Mouse (Mus musculus): ENCODE results near the gene Fhod1. TPM values are rescaled to one million over a fixed set of nuclear protein-coding genes. Genes with fewer than 3 reads are reported as not detected.

The Fhod1 gene
- polyA plus RNA-seq, 1 experiment from 2014 or later, result 0.79 TPM

- no peak for ATAC-seq (ENCODE audit: low FRiP score)
- Histone ChIP-seq H3K36me3 (peaks cover 89% of the 10 kb centered on the region), H3K9me3 (replicated peaks) (no peaks in the 10 kb centered on the region), H3K4me3 (replicated peaks) (no peak overlapping the region), H3K4me1 (no peaks in the 10 kb centered on the region), H3K27me3 (replicated peaks) (no peaks in the 10 kb centered on the region), H3K27ac (replicated peaks) (no peak overlapping the region), H3K9ac (replicated peaks) (no peak overlapping the region), H3K4me2 (no peak overlapping the region)
- 94% methylated on average over 8 of the region's 8 CpGs for WGBS
These were observed 34.8 kb downstream of the Fhod1 start for GRCm38 (mm10) chr8:105312891-105313481.

DNA sequence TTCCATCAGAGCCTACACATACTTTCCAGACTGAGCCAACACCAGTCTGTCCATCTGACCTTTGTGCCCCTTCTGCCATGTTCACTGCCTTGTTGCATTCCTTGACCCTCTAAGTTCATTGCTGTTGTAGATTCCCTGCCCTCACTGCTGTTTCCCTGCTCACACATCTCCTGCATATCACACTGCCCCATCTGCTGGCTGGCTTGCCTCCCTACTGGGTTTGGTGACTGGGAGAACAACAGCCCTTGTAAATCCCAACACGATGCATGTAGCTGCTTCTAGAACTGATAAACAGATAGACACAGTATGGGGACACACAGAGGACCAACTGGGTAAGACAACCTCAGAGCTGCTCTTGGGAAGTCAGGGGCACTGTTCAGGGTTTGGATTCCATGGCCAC lies 36.0 kb downstream of the Fhod1 start:
- Histone ChIP-seq H3K9ac (replicated peaks) (no peak overlapping the region), H3K4me3 (replicated peaks) (no peak overlapping the region), H3K27me3 (replicated peaks) (no peaks in the 10 kb centered on the region), H3K36me3 (peaks cover 91% of the 10 kb centered on the region), H3K4me1 (no peaks in the 10 kb centered on the region), H3K27ac (replicated peaks) (no peak overlapping the region), H3K4me2 (no peak overlapping the region), H3K9me3 (replicated peaks) (no peaks in the 10 kb centered on the region)
- ATAC-seq (ENCODE audit: low FRiP score), result no peak
- WGBS, result 85% methylated on average over 1 of the region's 1 CpGs

- Histone ChIP-seq H3K4me3 (replicated peaks) (no peak overlapping the region), H3K27me3 (replicated peaks) (no peaks in the 10 kb centered on the region), H3K4me1 (peaks cover 12% of the 10 kb centered on the region), H3K9ac (replicated peaks) (no peak overlapping the region), H3K27ac (replicated peaks) (no peak overlapping the region), H3K4me2 (no peak overlapping the region), H3K36me3 (peaks cover 83% of the 10 kb centered on the region), H3K9me3 (replicated peaks) (no peaks in the 10 kb centered on the region)
- 89% methylated on average over 8 of the region's 8 CpGs for WGBS
- no peak for ATAC-seq (ENCODE audit: low FRiP score)
These were observed 37.6 kb downstream of the Fhod1 start for GRCm38 (mm10) chr8:105310118-105310517.

DNA sequence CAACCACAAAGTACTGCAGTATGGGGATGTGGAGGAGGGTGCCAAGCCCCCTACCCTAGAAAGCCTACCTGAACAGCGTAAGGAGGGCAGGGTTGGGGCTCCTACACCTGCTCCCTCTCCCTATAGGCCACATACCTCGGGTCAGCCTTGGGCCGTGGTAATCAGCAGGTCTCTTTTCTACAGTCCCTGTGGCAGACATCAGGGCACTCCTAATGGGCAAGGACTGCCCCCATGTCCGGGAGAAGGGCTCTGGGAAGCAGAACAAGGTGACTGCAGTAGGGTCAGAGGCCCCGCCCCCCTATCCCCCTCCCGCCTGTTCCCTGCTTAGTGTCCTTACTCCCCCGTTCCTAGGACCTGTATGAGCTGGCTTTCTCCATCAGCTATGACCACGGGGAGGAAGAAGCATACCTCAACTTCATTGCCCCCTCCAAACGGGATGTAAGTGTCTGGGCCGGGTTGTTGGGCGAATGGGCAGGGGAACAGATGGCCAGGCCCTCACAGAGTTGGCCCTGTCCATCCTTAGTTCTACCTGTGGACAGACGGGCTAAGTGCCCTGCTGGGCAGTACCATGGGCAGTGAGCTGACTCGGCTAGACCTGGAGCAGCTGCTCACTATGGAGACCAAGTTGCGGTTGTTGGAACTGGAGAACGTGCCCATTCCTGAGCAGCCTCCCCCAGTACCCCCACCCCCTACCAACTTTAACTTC lies 38.5 kb downstream of the Fhod1 start:
- H3K9me3 ChIP-seq (replicated peaks), result no peaks in the 10 kb centered on the region
- peaks cover 77% of the 10 kb centered on the region for H3K36me3 ChIP-seq
- 86% methylated on average over 15 of the region's 15 CpGs for WGBS
- no peak for ATAC-seq (ENCODE audit: low FRiP score)
- no peak overlapping the region for H3K4me2 ChIP-seq
- H3K4me3 ChIP-seq (replicated peaks), result no peak overlapping the region
- H3K4me1 ChIP-seq, result peaks cover 20% of the 10 kb centered on the region
- no peaks in the 10 kb centered on the region for H3K27me3 ChIP-seq (replicated peaks)
- H3K9ac ChIP-seq (replicated peaks), result no peak overlapping the region
- H3K27ac ChIP-seq (replicated peaks), result no peak overlapping the region

DNA sequence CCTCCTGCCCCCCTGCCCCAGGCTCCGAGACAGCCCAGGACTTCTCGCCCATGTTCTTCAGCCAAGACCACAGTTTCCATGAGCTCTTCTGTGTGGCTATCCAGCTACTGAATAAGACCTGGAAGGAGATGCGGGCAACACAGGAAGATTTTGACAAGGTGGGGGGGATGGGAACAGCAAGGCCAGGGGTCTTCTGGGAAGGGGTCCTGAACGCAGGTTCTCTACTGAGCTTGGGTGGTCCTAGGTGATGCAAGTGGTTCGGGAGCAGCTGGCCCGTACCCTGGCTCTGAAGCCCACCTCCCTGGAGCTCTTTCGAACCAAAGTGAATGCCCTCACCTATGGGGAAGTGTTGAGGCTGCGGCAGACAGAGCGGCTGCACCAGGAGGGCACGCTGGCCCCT lies 39.3 kb downstream of the Fhod1 start:
- no peaks in the 10 kb centered on the region for H3K27me3 ChIP-seq (replicated peaks)
- no peak overlapping the region for H3K27ac ChIP-seq (replicated peaks)
- no peak overlapping the region for H3K4me2 ChIP-seq
- no peaks in the 10 kb centered on the region for H3K9me3 ChIP-seq (replicated peaks)
- H3K9ac ChIP-seq (replicated peaks), result no peak overlapping the region
- no peak for ATAC-seq (ENCODE audit: low FRiP score)
- H3K36me3 ChIP-seq, result peaks cover 76% of the 10 kb centered on the region
- no peak overlapping the region for H3K4me3 ChIP-seq (replicated peaks)
- 96% methylated on average over 10 of the region's 10 CpGs for WGBS
- H3K4me1 ChIP-seq, result peaks cover 20% of the 10 kb centered on the region

GRCm38 (mm10) chr8:105307670-105308069 lies 40.1 kb downstream of the Fhod1 start:
- WGBS, result 94% methylated on average over 13 of the region's 13 CpGs
- peaks cover 74% of the 10 kb centered on the region for H3K36me3 ChIP-seq

DNA sequence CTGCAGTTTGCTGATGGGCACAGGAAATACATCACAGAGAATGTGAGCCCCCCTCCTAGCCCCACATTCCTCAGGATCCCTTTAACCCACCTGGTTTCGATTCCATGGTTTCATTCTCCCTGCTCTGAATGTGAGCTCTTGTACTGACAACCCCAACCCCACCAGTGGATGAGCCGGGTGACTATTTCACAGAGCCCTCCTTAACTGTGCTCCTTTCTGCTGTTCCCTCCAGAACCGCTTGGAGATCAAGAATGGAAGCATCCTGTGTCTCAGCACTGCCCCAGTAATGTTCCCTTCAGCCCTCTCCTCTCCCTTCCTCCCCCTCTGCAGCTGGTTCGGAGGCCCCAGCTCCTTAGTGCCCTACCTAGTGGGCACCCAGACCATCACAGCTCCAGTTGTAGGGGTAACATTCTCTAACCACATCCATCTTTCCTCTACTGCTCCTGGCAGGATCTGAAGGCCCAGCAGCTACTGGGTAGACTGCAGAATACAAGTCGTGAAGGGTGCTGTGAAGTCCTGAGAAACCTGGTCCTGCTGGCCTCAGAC lies 41.5 kb downstream of the Fhod1 start:
- Histone ChIP-seq H3K27me3 (replicated peaks) (no peaks in the 10 kb centered on the region), H3K9ac (replicated peaks) (no peak overlapping the region), H3K27ac (replicated peaks) (no peak overlapping the region), H3K4me2 (peak overlapping the region; percentile 50), H3K4me1 (peaks cover 20% of the 10 kb centered on the region), H3K36me3 (peaks cover 74% of the 10 kb centered on the region), H3K9me3 (replicated peaks) (no peaks in the 10 kb centered on the region), H3K4me3 (replicated peaks) (no peak overlapping the region)
- WGBS, result 62% methylated on average over 5 of the region's 5 CpGs
- ATAC-seq (ENCODE audit: low FRiP score), result peak; percentile 14; the same call in 1 of the 2 replicates

More at GRCm38 (mm10) chr8:105307670-105308069, 40.1 kb downstream of the Fhod1 start:
- Histone ChIP-seq H3K27me3 (replicated peaks) (no peaks in the 10 kb centered on the region), H3K9ac (replicated peaks) (no peak overlapping the region), H3K4me3 (replicated peaks) (no peak overlapping the region), H3K9me3 (replicated peaks) (no peaks in the 10 kb centered on the region), H3K4me2 (no peak overlapping the region), H3K27ac (replicated peaks) (no peak overlapping the region), H3K4me1 (peaks cover 20% of the 10 kb centered on the region)
- ATAC-seq (ENCODE audit: low FRiP score), result no peak

- H3K27ac ChIP-seq (replicated peaks), result peak within 1 kb of the TSS; percentile 48
- no peaks in the 10 kb centered on the region for H3K27me3 ChIP-seq (replicated peaks)
- WGBS, result 12% methylated on average over 30 of the region's 30 CpGs
- H3K9me3 ChIP-seq (replicated peaks), result no peaks in the 10 kb centered on the region
- no peak within 1 kb of the TSS for H3K9ac ChIP-seq (replicated peaks)
- peaks cover 78% of the 10 kb centered on the region for H3K36me3 ChIP-seq
- H3K4me1 ChIP-seq, result peaks cover 20% of the 10 kb centered on the region
- ATAC-seq (ENCODE audit: low FRiP score), result peak; percentile 55
- peak within 1 kb of the TSS; percentile 8 for H3K4me3 ChIP-seq (replicated peaks)
- peak within 1 kb of the TSS; percentile 50 for H3K4me2 ChIP-seq
These were observed 42.3 kb downstream of the Fhod1 start, which contains the start of gene Elmo3 for GRCm38 (mm10) chr8:105305211-105306145. Gene Elmo3, plus strand, starts transcription at chr8:105305601.

- WGBS, result 72% methylated on average over 9 of the region's 9 CpGs
- H3K27me3 ChIP-seq (replicated peaks), result no peaks in the 10 kb centered on the region
- H3K4me2 ChIP-seq, result no peak overlapping the region
- H3K9ac ChIP-seq (replicated peaks), result no peak overlapping the region
- H3K27ac ChIP-seq (replicated peaks), result peak overlapping the region; percentile 48
- no peak overlapping the region for H3K4me3 ChIP-seq (replicated peaks)
- no peaks in the 10 kb centered on the region for H3K9me3 ChIP-seq (replicated peaks)
- peaks cover 24% of the 10 kb centered on the region for H3K4me1 ChIP-seq
- peaks cover 78% of the 10 kb centered on the region for H3K36me3 ChIP-seq
- no peak for ATAC-seq (ENCODE audit: low FRiP score)
These were observed 43.2 kb downstream of the Fhod1 start for GRCm38 (mm10) chr8:105304325-105305210.

- WGBS, result 77% methylated on average over 9 of the region's 9 CpGs
- Histone ChIP-seq H3K4me1 (peaks cover 29% of the 10 kb centered on the region), H3K27ac (replicated peaks) (no peak overlapping the region)
These were observed 43.9 kb downstream of the Fhod1 start for GRCm38 (mm10) chr8:105303874-105304273.

More at GRCm38 (mm10) chr8:105303874-105304273, 43.9 kb downstream of the Fhod1 start:
- no peaks in the 10 kb centered on the region for H3K27me3 ChIP-seq (replicated peaks)
- no peak for ATAC-seq (ENCODE audit: low FRiP score)
- H3K4me3 ChIP-seq (replicated peaks), result no peak overlapping the region
- H3K9me3 ChIP-seq (replicated peaks), result no peaks in the 10 kb centered on the region
- H3K9ac ChIP-seq (replicated peaks), result no peak overlapping the region
- no peak overlapping the region for H3K4me2 ChIP-seq
- H3K36me3 ChIP-seq, result peaks cover 76% of the 10 kb centered on the region
